Mouse (Mus musculus) erythroblast, embryonic 14.5 days (primary cell): Measurements from ENCODE around the gene Akr1b8.

Experiments
- GATA1 ChIP-seq: IDR thresholded peaks from 2 replicates; pipeline ENCODE4 v1.6.1; 2012; ENCODE audit warnings: low read length, inconsistent platforms, mixed read lengths
- TAL1 ChIP-seq: IDR thresholded peaks from 3 replicates; pipeline ENCODE4 v1.6.1; 2012; ENCODE audit warnings: low read length, inconsistent platforms, mixed read lengths

DNA sequence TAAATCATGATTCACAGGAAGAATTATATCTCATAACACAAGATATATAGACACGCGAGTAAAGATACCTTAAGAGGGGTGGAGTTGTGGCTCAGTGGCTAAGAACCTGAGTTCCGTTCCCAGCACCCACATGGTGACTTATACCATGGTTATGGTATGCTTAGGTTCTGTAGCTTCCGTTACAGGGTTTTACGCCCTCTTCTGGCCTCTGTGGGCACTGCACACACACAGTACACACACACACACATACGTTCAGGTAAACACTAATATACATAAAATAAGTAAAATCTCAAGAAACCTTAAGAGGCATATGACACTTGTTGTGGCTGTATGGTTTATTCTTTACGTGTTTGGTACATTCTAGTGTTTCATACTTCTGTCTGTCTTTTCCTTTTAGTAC lies 31.8 kb upstream of the Akr1b8 start:
- no peak for TF ChIP-seq GATA1
- TF ChIP-seq TAL1: no peak
